Mouse (Mus musculus): ENCODE measurements around the gene Cnot11.

- TF ChIP-seq CTCF (IDR thresholded peaks at IDR 0.05; ENCODE audit: low read depth) = no peak
- no peak for TF ChIP-seq EP300 (optimal IDR thresholded peaks at IDR 0.05)
These were observed 41.1 kb upstream of the Cnot11 start for GRCm38 (mm10) chr1:39493664-39494063.
